Mouse (Mus musculus) limb, embryonic 11.5 days (tissue): ENCODE data around the gene Rasgrp3. TPM values are rescaled to one million over a fixed set of nuclear protein-coding genes. Genes with fewer than 3 reads are reported as not detected.

Experiments used
- ATAC-seq: fragments of 200-750 bp; cut with Nextera tagmentation; 2 replicates; pipeline ENCODE4 v1.8.0; 2017; ENCODE audit warnings: low read depth; ENCODE audit not compliant: insufficient number of reproducible peaks, low FRiP score, low TSS enrichment
- DNase-seq: peaks from one replicate; pipeline ENCODE4 v3.0.0-alpha.2; 2015; ENCODE audit warnings: low spot score
- H3K27ac ChIP-seq: fragments of 300-500 bp; sonication (generic); replicated peaks from 2 replicates; pipeline ENCODE4 v1.5.1; 2014; ENCODE audit warnings: low read depth, mild to moderate bottlenecking, low read length
- H3K27me3 ChIP-seq: fragments of 300-500 bp; sonication (generic); 2 replicates; pipeline ENCODE4 v1.6.1; 2014; ENCODE audit warnings: mild to moderate bottlenecking, low read length, mixed read lengths; ENCODE audit not compliant: control insufficient read depth, insufficient read depth
- H3K36me3 ChIP-seq: fragments of 300-500 bp; sonication (generic); 2 replicates; pipeline ENCODE4 v1.6.1; 2014; ENCODE audit warnings: mild to moderate bottlenecking, low read length, moderate library complexity, mixed read lengths; ENCODE audit not compliant: control insufficient read depth, insufficient read depth
- H3K4me1 ChIP-seq: fragments of 300-500 bp; sonication (generic); 2 replicates; pipeline ENCODE4 v1.6.1; 2014; ENCODE audit warnings: low read length, mixed read lengths; ENCODE audit not compliant: control insufficient read depth, insufficient read depth
- H3K4me2 ChIP-seq: fragments of 300-500 bp; sonication (generic); 2 replicates; pipeline ENCODE4 v1.6.1; 2014; ENCODE audit warnings: low read depth, mild to moderate bottlenecking, moderate library complexity; ENCODE audit not compliant: severe bottlenecking
- H3K4me3 ChIP-seq: fragments of 300-500 bp; sonication (generic); 2 replicates; pipeline ENCODE4 v1.5.1; 2014; ENCODE audit warnings: low read depth, low read length
- H3K9ac ChIP-seq: fragments of 300-500 bp; sonication (generic); 2 replicates; pipeline ENCODE4 v1.6.1; 2014; ENCODE audit warnings: mild to moderate bottlenecking, low read length
- H3K9me3 ChIP-seq: fragments of 300-500 bp; sonication (generic); 2 replicates; pipeline ENCODE4 v1.6.1; 2016; ENCODE audit warnings: low read length; ENCODE audit not compliant: control insufficient read depth
- WGBS: fragments of 180-500 bp; shearing (Covaris S2); extraction: QIAGEN DNeasy Blood & Tissue Kit; methylation state at CpG from one replicate; pipeline ENCODE4 v1.1.7; 2014; 5-methylcytosine and 5-hydroxymethylcytosine counted together
- polyA plus RNA-seq: library from polyadenylated mRNA; unstranded; fragments of >200 nt; fragmentation: Nextera tagmentation; extraction: Ambion mirVana; gene quantifications from 2 replicates; pipeline ENCODE4 v1.2.1, GENCODE M21; 2014

Rasgrp3 gene
- polyA plus RNA-seq, 1 experiment from 2014 or later: 9.5 TPM

DNA sequence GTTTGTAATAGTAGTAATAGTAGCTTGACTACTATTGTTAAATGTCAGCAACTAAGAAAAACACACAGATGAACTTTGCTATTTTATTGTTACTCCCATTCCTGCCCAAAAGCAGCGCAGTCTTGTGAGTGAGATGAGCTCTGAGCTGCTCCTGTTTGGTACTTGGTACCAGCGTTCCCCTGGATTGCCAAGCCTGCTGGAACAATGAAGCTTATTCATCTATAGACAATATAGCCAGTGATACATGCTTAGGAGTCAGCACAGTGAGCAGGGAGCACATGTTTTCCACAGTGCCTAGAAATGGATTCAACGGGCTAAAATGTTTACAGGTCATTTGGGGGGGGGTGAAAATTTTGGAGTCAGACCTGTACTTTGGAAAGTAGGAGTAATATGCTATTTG lies 50.5 kb downstream of the Rasgrp3 start:
- 91% methylated on average over 3 of the region's 3 CpGs for WGBS
- no peak overlapping the region for H3K9ac ChIP-seq

GRCm38 (mm10) chr17:75495213-75495612 lies 59.5 kb downstream of the Rasgrp3 start:
- H3K4me2 ChIP-seq: no peak overlapping the region
- H3K36me3 ChIP-seq: no peaks in the 10 kb centered on the region
- H3K27me3 ChIP-seq: no peaks in the 10 kb centered on the region
- no peak for ATAC-seq
- 87% methylated on average over 4 of the region's 4 CpGs for WGBS
- H3K27ac ChIP-seq: no peak overlapping the region
- H3K4me3 ChIP-seq: no peak overlapping the region
- no peaks in the 10 kb centered on the region for H3K9me3 ChIP-seq
- H3K9ac ChIP-seq: no peak overlapping the region
- no peaks in the 10 kb centered on the region for H3K4me1 ChIP-seq
- no peak for DNase-seq

More for the DNA sequence above, 50.5 kb downstream of the Rasgrp3 start:
- no peak for ATAC-seq
- H3K4me2 ChIP-seq: no peak overlapping the region
- no peak overlapping the region for H3K27ac ChIP-seq
- H3K4me1 ChIP-seq: no peaks in the 10 kb centered on the region
- H3K36me3 ChIP-seq: no peaks in the 10 kb centered on the region
- H3K9me3 ChIP-seq: no peaks in the 10 kb centered on the region
- no peak for DNase-seq
- H3K4me3 ChIP-seq: no peak overlapping the region
- no peaks in the 10 kb centered on the region for H3K27me3 ChIP-seq

GRCm38 (mm10) chr17:75498241-75498651 lies 62.5 kb downstream of the Rasgrp3 start:
- H3K4me2 ChIP-seq: no peak overlapping the region
- H3K36me3 ChIP-seq: no peaks in the 10 kb centered on the region
- H3K9me3 ChIP-seq: no peaks in the 10 kb centered on the region
- no peak for DNase-seq
- H3K27me3 ChIP-seq: no peaks in the 10 kb centered on the region
- no peak overlapping the region for H3K4me3 ChIP-seq
- no peak for ATAC-seq
- H3K9ac ChIP-seq: no peak overlapping the region
- no peaks in the 10 kb centered on the region for H3K4me1 ChIP-seq
- no peak overlapping the region for H3K27ac ChIP-seq
- 77% methylated on average over 6 of the region's 6 CpGs for WGBS

DNA sequence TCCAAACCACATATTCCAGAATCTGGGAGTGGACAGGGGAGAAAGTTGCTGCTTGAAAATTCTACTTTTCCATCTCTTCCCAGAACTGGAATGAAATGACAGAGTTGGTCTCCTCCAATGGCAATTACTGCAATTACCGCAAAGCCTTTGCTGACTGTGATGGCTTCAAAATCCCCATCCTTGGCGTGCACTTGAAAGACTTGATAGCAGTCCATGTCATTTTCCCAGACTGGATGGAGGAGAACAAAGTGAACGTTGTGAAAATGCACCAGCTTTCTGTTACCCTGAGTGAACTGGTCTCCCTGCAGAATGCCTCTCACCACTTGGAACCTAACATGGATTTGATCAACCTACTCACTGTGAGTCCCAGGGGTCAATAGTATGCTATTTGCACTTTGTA lies 67.3 kb downstream of the Rasgrp3 start:
- WGBS: 84% methylated on average over 3 of the region's 3 CpGs
- Histone ChIP-seq H3K27ac (no peak overlapping the region), H3K9ac (no peak overlapping the region)

GRCm38 (mm10) chr17:75505053-75505452 lies 69.4 kb downstream of the Rasgrp3 start:
- Histone ChIP-seq H3K27ac (no peak overlapping the region), H3K4me1 (no peaks in the 10 kb centered on the region), H3K36me3 (no peaks in the 10 kb centered on the region), H3K27me3 (no peaks in the 10 kb centered on the region), H3K9me3 (no peaks in the 10 kb centered on the region), H3K9ac (no peak overlapping the region), H3K4me3 (no peak overlapping the region), H3K4me2 (no peak overlapping the region)
- ATAC-seq (no peak), DNase-seq (no peak)
- 93% methylated on average over 5 of the region's 5 CpGs for WGBS

More for the DNA sequence above, 67.3 kb downstream of the Rasgrp3 start:
- H3K4me3 ChIP-seq: no peak overlapping the region
- ATAC-seq (no peak), DNase-seq (no peak)
- no peaks in the 10 kb centered on the region for H3K9me3 ChIP-seq
- H3K4me1 ChIP-seq: no peaks in the 10 kb centered on the region
- H3K4me2 ChIP-seq: no peak overlapping the region
- H3K27me3 ChIP-seq: no peaks in the 10 kb centered on the region
- no peaks in the 10 kb centered on the region for H3K36me3 ChIP-seq

- Histone ChIP-seq H3K9me3 (no peaks in the 10 kb centered on the region), H3K36me3 (no peaks in the 10 kb centered on the region), H3K27ac (no peak overlapping the region), H3K9ac (no peak overlapping the region), H3K4me1 (no peaks in the 10 kb centered on the region), H3K4me3 (no peak overlapping the region), H3K27me3 (no peaks in the 10 kb centered on the region), H3K4me2 (no peak overlapping the region)
- ATAC-seq (no peak), DNase-seq (no peak)
- 94% methylated on average over 10 of the region's 10 CpGs for WGBS
These were observed 70.5 kb downstream of the Rasgrp3 start for GRCm38 (mm10) chr17:75506097-75506675.

GRCm38 (mm10) chr17:75506708-75507641 lies 71.3 kb downstream of the Rasgrp3 start:
- Histone ChIP-seq H3K9me3 (no peaks in the 10 kb centered on the region), H3K4me3 (no peak overlapping the region), H3K27ac (no peak overlapping the region), H3K36me3 (no peaks in the 10 kb centered on the region), H3K4me2 (no peak overlapping the region), H3K4me1 (no peaks in the 10 kb centered on the region), H3K9ac (no peak overlapping the region), H3K27me3 (no peaks in the 10 kb centered on the region)
- DNase-seq: no peak
- 83% methylated on average over 10 of the region's 10 CpGs for WGBS
- ATAC-seq: no peak

DNA sequence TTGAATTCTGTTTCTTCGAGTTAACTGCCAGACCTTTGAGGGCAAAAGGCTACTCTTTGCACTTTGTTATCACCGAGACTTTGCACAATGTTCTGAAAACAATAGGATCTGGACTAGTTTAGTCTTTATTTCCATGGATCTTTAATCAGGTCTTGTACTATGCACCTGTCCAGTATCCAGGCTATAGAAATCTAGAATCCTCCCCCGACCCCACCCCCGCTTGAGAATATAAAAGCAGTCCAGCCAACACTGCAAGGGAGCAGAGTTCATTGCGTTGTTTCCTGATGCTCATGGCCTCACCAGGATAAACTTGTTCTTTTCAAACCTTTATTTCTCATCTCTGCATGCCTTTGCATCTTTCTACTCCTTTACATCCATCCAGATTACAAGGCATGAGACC lies 73.6 kb downstream of the Rasgrp3 start:
- 94% methylated on average over 5 of the region's 5 CpGs for WGBS
- ATAC-seq: no peak
- Histone ChIP-seq H3K27me3 (no peaks in the 10 kb centered on the region), H3K27ac (no peak overlapping the region), H3K4me3 (no peak overlapping the region), H3K9me3 (no peaks in the 10 kb centered on the region), H3K4me2 (no peak overlapping the region), H3K36me3 (no peaks in the 10 kb centered on the region), H3K4me1 (no peaks in the 10 kb centered on the region), H3K9ac (no peak overlapping the region)
- DNase-seq: no peak
